Mouse (Mus musculus) cerebellum, adult 18-20 months (tissue): ENCODE results near the gene Ap2b1.
A peak's percentile ranks its signal among the peaks of the same experiment; 100 is the strongest.

ENCODE experiments used
- DNase-seq, 2 experiments: peaks; one replicate each; pipeline ENCODE4 v3.0.0; 2021

The Ap2b1 gene

GRCm38 (mm10) chr11:83403787-83404186, 105.0 kb downstream of the Ap2b1 start:
- no peak for DNase-seq

GRCm38 (mm10) chr11:83406391-83406790, 107.6 kb downstream of the Ap2b1 start:
- no peak for DNase-seq

- DNase-seq, result no peak
These were observed 109.4 kb downstream of the Ap2b1 start for GRCm38 (mm10) chr11:83408242-83408641.

- DNase-seq, result peak; percentile 55 to 76
These were observed 110.4 kb downstream of the Ap2b1 start, which contains the start of gene Rasl10b for GRCm38 (mm10) chr11:83409087-83409754. Gene Rasl10b (plus strand): TSS chr11:83409137.

- DNase-seq, result peak; percentile 40 to 59
These were observed 111.0 kb downstream of the Ap2b1 start for GRCm38 (mm10) chr11:83409792-83410291.

GRCm38 (mm10) chr11:83410510-83410909, 111.7 kb downstream of the Ap2b1 start:
- DNase-seq, result peak; percentile 40 to 41

GRCm38 (mm10) chr11:83417080-83417479, 118.3 kb downstream of the Ap2b1 start:
- DNase-seq, result no peak

- no peak for DNase-seq
These were observed 118.9 kb downstream of the Ap2b1 start for GRCm38 (mm10) chr11:83417708-83418107.

- peak; percentile 55 to 60 for DNase-seq
These were observed 119.7 kb downstream of the Ap2b1 start for GRCm38 (mm10) chr11:83418566-83418965.

- DNase-seq, result no peak
These were observed 121.5 kb downstream of the Ap2b1 start for GRCm38 (mm10) chr11:83420338-83420737.

- DNase-seq, result no peak
These were observed 122.5 kb downstream of the Ap2b1 start for GRCm38 (mm10) chr11:83421305-83421704.

- peak; percentile 80 to 87 for DNase-seq
These were observed 125.9 kb downstream of the Ap2b1 start for GRCm38 (mm10) chr11:83424681-83425080.

- no peak for DNase-seq
These were observed 128.1 kb downstream of the Ap2b1 start for GRCm38 (mm10) chr11:83426964-83427363.

GRCm38 (mm10) chr11:83429355-83429754, 130.5 kb downstream of the Ap2b1 start, which contains the start of gene Gas2l2:
Gene Gas2l2 (minus strand): TSS chr11:83429455.
- DNase-seq, result no peak

- no peak for DNase-seq
These were observed 133.7 kb downstream of the Ap2b1 start for GRCm38 (mm10) chr11:83432533-83432932.

GRCm38 (mm10) chr11:83437377-83437776, 138.6 kb downstream of the Ap2b1 start, which contains the start of gene 1700020L24Rik:
Gene 1700020L24Rik (plus strand): TSS chr11:83437677.
- DNase-seq, result no peak

GRCm38 (mm10) chr11:83439426-83440060, 140.7 kb downstream of the Ap2b1 start:
- DNase-seq, result no peak

- peak; percentile 88 to 94 for DNase-seq
These were observed 141.5 kb downstream of the Ap2b1 start for GRCm38 (mm10) chr11:83440081-83441064.

GRCm38 (mm10) chr11:83441235-83441634, 142.4 kb downstream of the Ap2b1 start:
- no peak for DNase-seq

- peak; percentile 88 for DNase-seq
These were observed 143.9 kb downstream of the Ap2b1 start for GRCm38 (mm10) chr11:83442596-83443267.

- no peak for DNase-seq
These were observed 145.0 kb downstream of the Ap2b1 start for GRCm38 (mm10) chr11:83443824-83444223.

GRCm38 (mm10) chr11:83445001-83445400, 146.2 kb downstream of the Ap2b1 start:
- DNase-seq, result no peak
